Mouse (Mus musculus): ENCODE data around the gene Ctnnbip1.

DNA sequence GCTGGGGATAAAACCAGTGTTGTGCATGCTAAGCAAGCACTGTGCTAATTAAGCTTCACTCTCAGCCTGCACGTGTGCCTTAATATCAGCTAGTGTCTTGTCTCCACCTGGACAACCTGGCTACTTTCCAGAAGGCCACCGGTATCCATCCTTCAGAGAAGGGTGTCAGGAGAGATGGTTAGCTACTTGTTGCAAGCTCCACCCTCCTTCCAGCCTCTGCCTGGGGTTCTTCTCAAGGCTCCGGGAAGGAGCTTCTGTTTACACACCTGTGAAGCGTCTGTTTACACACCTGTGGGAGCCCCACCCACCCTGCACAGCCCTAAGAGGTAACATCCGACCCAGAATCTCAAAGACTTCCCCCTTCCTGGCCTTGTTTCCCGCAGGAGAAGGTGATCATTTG, 50.6 kb downstream of the Ctnnbip1 start:
- TF ChIP-seq CTCF (IDR thresholded peaks at IDR 0.05; ENCODE audit: low read depth, low read length) (no peak), POLR2A (IDR thresholded peaks at IDR 0.05; ENCODE audit: extremely low read depth, insufficient read depth, low read length) (no peak)

Data from liver, adult 2 months (tissue).